Mouse (Mus musculus) CD4-positive, CD25-positive, alpha-beta regulatory T cell (primary cell): Measurements from ENCODE around the gene 1810009A15Rik. TPM values are rescaled to one million over a fixed set of nuclear protein-coding genes. Genes with fewer than 3 reads are reported as not detected.

Experiments
- polyA plus RNA-seq: library from polyadenylated mRNA; unstranded; fragments of 100-300 nt; shearing (Covaris generic); gene quantifications from one replicate; pipeline ENCODE4 v1.2.1, GENCODE M21; 2017

The 1810009A15Rik gene
- 54.2 TPM for polyA plus RNA-seq

DNA sequence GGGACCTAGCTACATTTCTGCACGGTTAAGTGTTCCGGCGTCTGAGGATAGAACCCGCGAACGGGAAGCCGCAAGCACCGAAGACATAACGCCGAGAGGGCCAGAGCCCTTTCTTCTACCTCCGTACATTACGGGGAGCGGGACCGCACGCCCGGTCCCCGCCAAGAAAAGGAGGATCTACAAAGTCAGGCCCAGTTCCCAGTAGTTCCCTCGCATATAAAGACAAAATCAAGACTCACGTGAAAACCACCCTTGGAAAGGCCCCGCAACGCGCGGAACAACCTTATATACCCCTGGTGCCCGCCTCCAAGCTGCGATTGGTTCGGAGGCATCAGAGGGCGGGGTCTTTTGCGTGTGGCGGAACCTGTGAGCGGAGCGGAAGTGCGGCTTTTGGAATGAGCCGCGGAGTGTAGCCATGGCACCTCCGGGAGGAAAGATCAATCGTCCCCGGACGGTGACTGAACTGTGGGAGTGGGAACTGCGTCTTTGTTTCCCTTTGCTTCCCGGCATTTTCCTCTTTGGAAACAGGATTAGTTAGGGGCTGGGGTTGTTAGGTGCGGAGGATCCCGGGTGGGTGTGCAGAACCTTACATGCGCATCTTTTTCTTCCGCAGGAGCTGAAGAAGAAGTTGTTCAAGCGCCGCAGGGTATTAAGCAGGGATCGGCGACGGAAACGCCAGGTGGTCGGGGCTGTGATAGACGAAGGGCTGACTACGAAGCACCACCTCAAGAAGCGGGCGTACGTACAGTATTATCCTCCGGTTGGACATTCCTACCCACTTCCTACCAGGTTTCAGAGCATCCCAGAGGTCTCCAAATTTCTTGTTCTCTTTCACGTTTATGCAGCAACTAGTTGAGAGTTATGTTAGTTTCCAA lies at the start of gene 1810009A15Rik, which contains the start of gene Gm49416:
1810009A15Rik (plus strand) TSS at position 343 of the 875 bp plus-strand sequence.
Gm49416 (plus strand) TSS at position 416 of the 875 bp plus-strand sequence.

DNA sequence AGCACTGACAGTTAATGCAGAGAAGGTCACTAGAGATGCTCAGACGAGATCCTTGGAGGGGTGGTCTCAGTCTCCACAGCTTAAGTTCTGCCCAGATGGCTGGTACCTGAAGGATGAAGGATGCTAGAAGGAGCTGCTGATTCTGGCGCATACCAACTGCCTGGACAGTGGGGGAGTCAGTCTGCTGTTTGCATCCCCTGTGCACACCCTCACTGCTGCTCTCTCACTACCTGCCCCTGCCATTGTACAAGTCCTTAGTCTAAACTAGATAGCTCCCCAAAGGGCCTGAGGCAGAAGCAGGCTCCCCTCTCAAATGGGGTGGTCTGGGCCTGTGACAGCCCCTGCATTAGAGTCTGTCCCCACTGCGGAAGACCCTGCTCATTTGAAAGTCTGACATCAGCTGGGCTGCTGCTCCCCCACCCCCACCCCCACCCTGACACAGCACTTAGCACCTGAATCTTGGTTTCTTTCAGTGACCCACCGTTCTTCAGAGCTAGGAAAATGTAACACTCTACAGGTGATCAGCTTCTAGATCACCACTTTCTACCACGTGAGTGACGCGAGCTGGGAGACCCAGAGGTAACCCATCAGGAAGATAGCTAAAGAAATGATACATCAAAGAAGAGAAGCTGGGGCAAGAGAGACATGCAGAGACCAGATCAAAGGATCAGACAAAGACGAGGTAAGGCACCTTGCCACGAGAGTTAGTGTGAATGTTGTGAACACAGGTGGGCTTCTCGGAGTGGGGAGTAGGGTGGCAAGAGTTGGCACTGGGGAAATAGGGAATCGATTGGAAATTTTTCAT lies 49.3 kb upstream of the 1810009A15Rik start, which contains the start of gene Gng3:
Gng3 (minus strand) TSS at position 92 of the 805 bp plus-strand sequence.

DNA sequence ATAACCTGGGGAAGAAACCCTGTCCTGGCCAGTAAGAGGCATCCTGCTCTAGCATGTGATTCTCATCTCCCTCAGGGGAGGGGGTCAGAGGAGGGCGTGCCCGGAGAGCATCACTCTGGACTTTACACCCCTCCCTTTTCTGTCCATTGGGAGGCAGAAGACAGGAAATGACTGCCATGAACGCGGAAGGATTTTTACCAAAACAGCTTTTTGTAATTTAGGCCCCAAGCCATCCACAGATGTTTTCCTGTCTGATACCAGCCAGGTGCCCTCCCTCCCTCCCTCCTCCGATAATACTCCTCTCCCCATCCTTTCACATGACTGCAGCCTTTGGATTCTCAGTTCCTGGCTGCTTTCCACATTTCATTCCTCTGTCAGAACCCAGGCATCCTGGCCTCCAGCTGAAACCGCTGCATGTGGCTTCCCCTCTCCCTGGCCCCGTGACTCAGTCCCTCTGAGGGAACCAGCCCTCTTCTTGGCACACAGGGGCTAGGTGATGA lies 38.2 kb upstream of the 1810009A15Rik start, which contains the start of gene Lrrn4cl:
Lrrn4cl (plus strand) TSS at position 367 of the 500 bp plus-strand sequence.

DNA sequence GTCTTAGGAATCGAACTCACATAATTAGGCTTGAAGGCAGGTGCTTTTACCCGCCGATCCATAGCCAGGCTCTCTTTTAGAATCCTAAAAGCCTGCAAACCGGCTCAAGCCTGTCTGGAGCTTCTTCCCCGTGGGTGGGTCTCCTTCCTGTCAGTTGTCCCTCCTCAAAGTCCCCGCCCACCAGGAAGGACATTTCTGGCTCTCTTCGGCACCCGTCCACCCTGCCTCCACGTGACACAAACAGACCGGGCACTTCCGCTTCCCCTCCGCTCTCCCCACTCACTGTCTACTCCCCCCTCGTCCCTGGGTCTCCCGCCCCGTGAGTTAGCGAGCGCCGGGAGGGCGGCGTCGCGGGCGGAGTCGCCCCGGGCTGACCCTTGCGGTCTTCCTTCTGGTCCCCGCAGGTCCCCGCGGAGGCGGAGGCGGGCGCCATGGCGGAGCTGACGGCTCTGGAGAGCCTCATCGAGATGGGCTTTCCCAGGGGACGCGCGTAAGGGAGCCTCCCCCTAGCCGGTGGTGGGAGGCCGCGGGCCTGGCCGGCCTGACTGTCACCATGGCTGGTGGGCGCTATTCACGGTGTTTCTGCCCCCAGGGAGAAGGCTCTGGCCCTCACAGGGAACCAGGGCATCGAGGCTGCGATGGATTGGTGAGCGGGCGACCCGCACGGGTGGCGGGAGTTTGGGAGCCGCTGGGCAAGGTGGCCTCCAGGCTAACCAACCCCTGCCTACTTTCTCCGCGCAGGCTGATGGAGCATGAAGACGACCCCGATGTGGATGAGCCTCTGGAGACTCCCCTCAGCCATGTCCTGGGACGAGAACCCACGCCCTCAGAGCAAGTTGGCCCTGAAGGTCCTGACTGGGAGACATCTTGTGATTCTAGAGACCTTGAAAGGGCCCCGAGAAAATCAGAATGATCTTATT lies 17.1 kb upstream of the 1810009A15Rik start, which contains the start of gene Ubxn1:
Ubxn1 (plus strand) TSS at position 230 of the 920 bp plus-strand sequence.

DNA sequence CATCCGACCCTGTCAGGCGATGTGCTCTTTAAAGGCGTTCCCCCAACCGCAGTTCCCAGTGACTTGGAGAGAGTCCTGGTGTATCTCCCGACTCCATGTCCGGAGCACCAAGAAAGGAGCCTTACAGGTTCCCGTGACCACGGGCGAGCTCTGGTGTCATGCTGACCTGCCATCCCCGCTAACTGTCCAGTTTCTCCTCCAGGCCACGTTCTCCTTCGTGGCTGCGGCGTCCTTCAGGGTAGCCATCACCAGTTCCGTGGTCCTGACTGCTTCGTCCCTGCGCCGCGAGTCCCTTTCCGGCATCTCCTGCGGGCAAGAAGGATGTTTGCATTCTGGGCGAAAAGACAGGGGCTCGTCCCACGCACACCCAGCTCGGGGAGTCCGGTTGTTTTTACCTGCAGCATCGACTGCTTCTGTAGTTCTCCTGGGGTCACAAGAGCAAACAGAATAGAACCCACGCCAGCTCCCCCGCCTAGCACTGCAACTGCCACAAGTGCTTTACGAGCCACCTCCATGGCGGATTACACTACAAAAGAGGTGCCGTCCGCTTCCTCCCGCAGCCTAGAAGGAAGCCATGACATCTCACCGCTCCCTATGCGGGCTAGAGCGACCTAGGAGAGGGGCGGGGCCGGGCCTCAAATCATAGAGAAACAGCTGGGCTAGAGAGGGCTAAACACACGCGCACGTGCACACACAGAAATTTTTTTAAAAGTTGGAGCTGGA lies 8.2 kb upstream of the 1810009A15Rik start, which contains the start of gene Uqcc3:
Uqcc3 (minus strand) TSS at position 613 of the 723 bp plus-strand sequence.

DNA sequence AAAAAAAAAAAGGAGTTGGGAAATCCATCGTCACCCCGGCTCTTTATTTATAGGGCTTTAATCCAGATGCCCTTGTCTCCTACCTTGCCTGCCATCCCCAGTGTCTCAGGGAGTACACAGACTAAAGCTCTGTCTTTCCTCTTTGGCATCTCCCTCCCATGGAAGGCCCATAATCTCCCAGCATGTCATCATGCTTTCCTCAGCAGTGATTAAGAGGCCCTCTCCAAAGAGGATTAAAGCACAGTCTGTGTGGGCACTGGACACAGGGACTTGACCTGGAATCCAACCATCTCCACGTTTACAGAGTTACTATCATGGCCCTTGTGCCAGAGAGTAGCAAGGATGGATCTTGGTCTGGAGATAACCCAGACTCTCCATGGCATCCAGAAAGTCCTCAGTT lies 5.0 kb upstream of the 1810009A15Rik start, which contains the start of the genes Lbhd1 and Gm49403:
Lbhd1 (plus strand) TSS at position 117 of the 400 bp plus-strand sequence.
Gm49403 (plus strand) TSS at position 315 of the 400 bp plus-strand sequence.

DNA sequence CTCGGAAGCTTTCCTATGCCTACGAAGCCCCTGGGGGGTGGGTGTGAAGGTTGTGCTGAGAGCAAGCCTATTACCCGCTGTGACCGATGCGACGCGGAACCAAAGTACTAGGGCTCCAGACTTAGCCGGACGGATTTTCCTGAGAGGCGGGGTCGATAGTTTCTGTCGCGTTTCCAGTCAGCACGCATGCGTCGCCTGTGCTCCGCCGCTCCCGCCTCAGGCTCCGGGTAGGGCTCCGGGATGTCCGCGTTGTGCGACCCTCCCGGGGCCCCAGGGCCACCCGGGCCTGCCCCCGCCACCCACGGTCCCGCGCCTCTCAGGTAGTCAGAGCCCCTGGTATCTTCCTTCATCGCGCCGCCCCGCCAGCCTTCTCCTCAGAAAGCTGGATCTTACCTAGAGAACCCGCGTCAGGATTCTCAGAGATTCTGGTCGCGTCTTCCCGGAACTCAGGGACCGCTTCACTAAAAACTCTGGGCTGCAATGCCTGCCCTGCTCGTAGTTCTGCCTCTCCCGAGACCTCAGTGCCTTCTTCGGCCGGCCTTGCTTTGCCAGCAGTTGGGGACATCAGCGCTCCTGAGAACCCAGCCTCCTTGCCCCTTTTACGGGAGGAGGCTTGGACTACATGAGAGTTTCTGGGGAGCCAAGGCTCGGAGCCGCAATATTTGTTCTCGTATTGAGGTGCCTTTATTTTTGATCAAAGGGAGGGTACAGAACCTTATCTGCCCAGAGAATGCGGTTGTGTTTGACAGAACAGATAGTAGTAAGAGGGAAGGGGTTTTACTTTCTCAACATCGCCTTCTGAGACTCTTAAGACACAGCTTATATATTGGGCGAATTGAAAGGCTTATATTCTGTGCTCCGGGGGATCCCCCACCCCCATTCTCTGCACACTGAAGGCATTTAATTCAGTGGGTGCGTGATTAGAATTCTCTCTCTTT lies 4.4 kb downstream of the 1810009A15Rik start, which contains the start of gene Ints5:
Ints5 (plus strand) TSS at position 177 of the 938 bp plus-strand sequence.

DNA sequence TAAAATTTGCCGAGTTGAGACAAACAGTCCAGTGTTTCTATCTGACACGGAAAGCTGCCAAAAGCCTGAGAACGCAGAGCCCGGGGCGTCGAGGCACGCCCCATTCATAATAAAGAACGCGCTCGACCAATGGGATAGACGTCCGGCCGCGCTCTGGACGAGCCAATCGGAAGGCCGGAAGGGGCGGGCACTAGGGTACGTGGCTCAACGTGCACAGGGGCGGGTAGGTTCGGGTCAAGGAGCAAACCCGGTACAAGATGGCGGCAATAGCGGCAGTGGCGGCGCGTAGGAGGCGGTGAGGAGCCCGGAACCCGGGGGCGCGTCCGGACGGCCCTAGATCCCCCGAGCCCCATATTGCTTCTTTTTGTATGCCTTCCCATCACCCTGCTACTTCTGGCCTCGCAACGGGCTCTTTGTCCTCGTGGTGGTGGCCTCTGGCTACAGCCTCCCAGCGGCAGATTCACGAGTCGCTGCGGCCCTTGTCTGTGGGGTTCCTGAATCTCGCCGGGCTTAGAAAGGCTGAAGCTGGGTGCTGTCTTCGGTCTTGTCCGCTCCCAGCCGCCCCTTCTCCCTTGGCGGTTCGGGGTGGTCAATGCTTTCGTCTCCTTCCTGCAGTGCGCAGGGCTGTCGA lies 9.3 kb downstream of the 1810009A15Rik start, which contains the start of gene Ganab:
Ganab (plus strand) TSS at position 207 of the 631 bp plus-strand sequence.

DNA sequence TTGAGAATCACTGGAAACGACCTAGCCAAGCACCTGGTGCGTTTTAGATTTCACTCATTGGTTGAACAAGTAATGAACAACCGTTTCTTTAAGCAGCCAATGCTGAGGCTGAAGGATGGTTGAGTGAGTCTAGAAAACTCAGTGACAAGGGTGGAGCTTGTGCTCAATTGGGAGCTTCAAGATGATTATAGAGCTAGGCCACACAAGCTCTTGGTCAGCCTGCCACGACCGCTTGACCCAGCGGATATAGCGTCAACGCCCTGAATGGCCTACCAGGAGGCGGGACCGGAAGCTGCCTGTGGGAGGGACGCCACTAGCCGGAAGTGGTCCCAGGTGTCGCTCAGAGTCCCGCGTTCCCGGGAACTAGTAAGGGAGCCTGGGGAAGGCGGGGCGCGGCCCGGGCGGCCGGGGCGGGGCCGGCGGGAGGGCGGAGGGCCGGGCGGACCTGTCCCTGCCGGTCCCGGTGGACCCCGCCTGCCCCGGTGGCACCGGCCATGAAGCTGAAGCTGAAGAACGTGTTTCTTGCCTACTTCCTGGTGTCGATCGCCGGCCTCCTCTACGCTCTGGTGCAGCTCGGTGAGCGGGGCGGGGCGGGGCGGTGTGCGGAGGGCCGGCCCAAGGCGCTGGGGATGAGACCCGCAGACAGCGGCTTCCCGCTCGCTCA lies 31.6 kb downstream of the 1810009A15Rik start, which contains the start of gene B3gat3:
B3gat3 (plus strand) TSS at position 302 of the 664 bp plus-strand sequence.

DNA sequence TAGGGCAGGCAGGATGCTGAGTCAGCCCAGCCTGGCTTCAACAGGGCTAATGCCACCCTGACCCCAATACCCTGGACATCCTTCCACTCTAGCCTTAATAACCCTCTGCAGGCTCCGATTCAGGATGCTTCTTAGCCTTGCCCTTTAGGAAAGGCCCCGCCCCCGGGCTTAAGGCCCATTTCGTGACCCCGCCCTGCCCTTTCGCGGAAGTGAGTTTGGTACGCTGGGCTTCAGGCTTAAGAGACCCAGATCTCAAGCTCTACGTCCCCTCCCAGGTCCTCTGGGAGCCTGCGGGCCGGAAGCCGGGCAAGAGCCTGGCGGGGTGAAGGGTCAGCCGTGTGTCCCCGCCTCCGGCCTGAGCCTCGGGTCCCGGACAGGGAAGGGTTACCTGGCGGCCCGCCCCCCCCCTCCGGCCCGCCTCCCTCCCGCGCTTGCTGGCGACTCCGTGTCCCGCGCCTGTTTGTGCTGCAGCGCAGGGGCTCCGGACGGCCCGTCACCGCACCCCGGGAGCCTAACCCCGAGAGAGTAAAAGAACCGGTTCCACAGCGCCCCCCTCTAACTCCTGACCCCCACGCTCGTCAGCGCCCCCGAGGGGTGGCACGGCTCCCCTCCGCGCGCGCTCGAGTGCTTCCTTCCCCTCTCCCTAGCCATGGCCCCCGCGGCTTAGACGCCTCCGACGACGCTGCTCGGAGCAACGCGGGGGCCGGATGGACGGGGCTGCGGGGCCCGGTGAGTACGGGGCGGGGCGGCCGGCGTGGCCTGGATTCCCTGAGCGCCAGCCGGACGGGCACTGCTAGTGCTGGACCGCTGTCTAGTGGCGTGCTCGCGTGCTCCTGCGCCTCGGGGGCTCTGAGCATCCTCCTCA lies 40.8 kb downstream of the 1810009A15Rik start, which contains the start of the genes Rom1 and Eml3:
Rom1 (minus strand) TSS at position 133 of the 865 bp plus-strand sequence.
Eml3 (plus strand) TSS at position 329 of the 865 bp plus-strand sequence.

Other genes starting within 250 kb of the 1810009A15Rik start
- not detected for gene Chrm1, start 225.1 kb upstream of the 1810009A15Rik start, polyA plus RNA-seq
- gene Slc3a2, start 165.5 kb upstream of the 1810009A15Rik start, polyA plus RNA-seq: 136 TPM
- gene Wdr74, start 153.0 kb upstream of the 1810009A15Rik start, polyA plus RNA-seq: 83.3 TPM
- gene 1700092M07Rik, start 148.1 kb upstream of the 1810009A15Rik start, polyA plus RNA-seq: 1.5 TPM
- gene Stx5a, start 147.4 kb upstream of the 1810009A15Rik start, polyA plus RNA-seq: 164 TPM
- 263 TPM for gene Nxf1, start 131.8 kb upstream of the 1810009A15Rik start, polyA plus RNA-seq
- 104 TPM for gene Tmem223, start 117.9 kb upstream of the 1810009A15Rik start, polyA plus RNA-seq
- 161 TPM for gene Tmem179b, start 114.4 kb upstream of the 1810009A15Rik start, polyA plus RNA-seq
- gene Taf6l, start 102.4 kb upstream of the 1810009A15Rik start, polyA plus RNA-seq: 18.0 TPM
- 150 TPM for gene Polr2g, start 90.3 kb upstream of the 1810009A15Rik start, polyA plus RNA-seq
- 1.6 TPM for gene Zbtb3, start 86.3 kb upstream of the 1810009A15Rik start, polyA plus RNA-seq
- gene Ttc9c, start 69.5 kb upstream of the 1810009A15Rik start, polyA plus RNA-seq: 39.7 TPM
- 13.3 TPM for gene Hnrnpul2, start 68.8 kb upstream of the 1810009A15Rik start, polyA plus RNA-seq
- gene AC129217.1, start 59.1 kb upstream of the 1810009A15Rik start, polyA plus RNA-seq: 1.7 TPM
- gene Bscl2, start 51.4 kb upstream of the 1810009A15Rik start, polyA plus RNA-seq: 86.8 TPM
- 0.13 TPM for gene Gng3, start 49.7 kb upstream of the 1810009A15Rik start, polyA plus RNA-seq
- 0.12 TPM for gene Lrrn4cl, start 38.1 kb upstream of the 1810009A15Rik start, polyA plus RNA-seq
- gene Ubxn1, start 17.4 kb upstream of the 1810009A15Rik start, polyA plus RNA-seq: 169 TPM
- gene Uqcc3, start 7.9 kb upstream of the 1810009A15Rik start, polyA plus RNA-seq: 77.7 TPM
- 85.0 TPM for gene Lbhd1, start 5.1 kb upstream of the 1810009A15Rik start, polyA plus RNA-seq
- gene Gm49403, start 4.9 kb upstream of the 1810009A15Rik start, polyA plus RNA-seq: not detected
- gene Gm49416, start 73 bp downstream of the 1810009A15Rik start, polyA plus RNA-seq: not detected
- gene Ints5, start 4.2 kb downstream of the 1810009A15Rik start, polyA plus RNA-seq: 36.7 TPM
- 119 TPM for gene Ganab, start 9.2 kb downstream of the 1810009A15Rik start, polyA plus RNA-seq
- 57.2 TPM for gene B3gat3, start 31.5 kb downstream of the 1810009A15Rik start, polyA plus RNA-seq
- gene Rom1, start 40.5 kb downstream of the 1810009A15Rik start, polyA plus RNA-seq: 7.8 TPM
- 86.7 TPM for gene Eml3, start 40.7 kb downstream of the 1810009A15Rik start, polyA plus RNA-seq
- 250 TPM for gene Mta2, start 53.0 kb downstream of the 1810009A15Rik start, polyA plus RNA-seq
- 38.1 TPM for gene Tut1, start 65.0 kb downstream of the 1810009A15Rik start, polyA plus RNA-seq
- 294 TPM for gene Eef1g, start 78.2 kb downstream of the 1810009A15Rik start, polyA plus RNA-seq
- 46.1 TPM for gene Ahnak, start 100.4 kb downstream of the 1810009A15Rik start, polyA plus RNA-seq
- gene Scgb1a1, start 199.1 kb downstream of the 1810009A15Rik start, polyA plus RNA-seq: not detected
- 17.8 TPM for gene Asrgl1, start 246.8 kb downstream of the 1810009A15Rik start, polyA plus RNA-seq